Mouse (Mus musculus) lung, adult 18-20 months (tissue): ENCODE data around the gene Nbas.

ENCODE experiments used
- DNase-seq, 2 experiments: peaks; one replicate each; pipeline ENCODE4 v3.0.0; 2022; ENCODE audit warnings: mixed read lengths in 2 of 2

The Nbas gene

GRCm38 (mm10) chr12:13268826-13269449, at the start of gene Nbas:
Gene Nbas, plus strand, starts transcription at chr12:13269133.
- DNase-seq = peak; percentile 83 to 84

GRCm38 (mm10) chr12:13242453-13242852, 26.5 kb upstream of the Nbas start:
- DNase-seq = no peak

- DNase-seq = peak; percentile 73 to 79
Measured at GRCm38 (mm10) chr12:13248691-13249572, 20.0 kb upstream of the Nbas start, which contains the start of gene Ddx1. Gene Ddx1, minus strand, starts transcription at chr12:13249213.

- DNase-seq = no peak
Measured at GRCm38 (mm10) chr12:13249573-13249919, 19.4 kb upstream of the Nbas start.

- DNase-seq = no peak
Measured at GRCm38 (mm10) chr12:13255068-13255467, 13.9 kb upstream of the Nbas start.

- no peak for DNase-seq
Measured at GRCm38 (mm10) chr12:13255701-13256100, 13.2 kb upstream of the Nbas start.

- DNase-seq = no peak
Measured at GRCm38 (mm10) chr12:13268412-13268811, 521 bp upstream of the Nbas start.

- no peak for DNase-seq
Measured at GRCm38 (mm10) chr12:13269570-13270390, 847 bp downstream of the Nbas start.

GRCm38 (mm10) chr12:13291453-13291852, 22.5 kb downstream of the Nbas start:
- no peak for DNase-seq

GRCm38 (mm10) chr12:13293421-13293881, 24.5 kb downstream of the Nbas start:
- no peak for DNase-seq

GRCm38 (mm10) chr12:13303037-13303436, 34.1 kb downstream of the Nbas start:
- no peak for DNase-seq

GRCm38 (mm10) chr12:13313966-13314365, 45.0 kb downstream of the Nbas start:
- no peak for DNase-seq

GRCm38 (mm10) chr12:13314384-13314783, 45.5 kb downstream of the Nbas start:
- no peak for DNase-seq

- no peak for DNase-seq
Measured at GRCm38 (mm10) chr12:13315081-13315480, 46.1 kb downstream of the Nbas start.

- peak in 1 of 2 experiments; percentile 4 for DNase-seq
Measured at GRCm38 (mm10) chr12:13342535-13342934, 73.6 kb downstream of the Nbas start.

- no peak for DNase-seq
Measured at GRCm38 (mm10) chr12:13356201-13356600, 87.3 kb downstream of the Nbas start.

- no peak for DNase-seq
Measured at GRCm38 (mm10) chr12:13356769-13357168, 87.8 kb downstream of the Nbas start.

- DNase-seq = no peak
Measured at GRCm38 (mm10) chr12:13357229-13357628, 88.3 kb downstream of the Nbas start.

GRCm38 (mm10) chr12:13358849-13359248, 89.9 kb downstream of the Nbas start:
- DNase-seq = no peak

- no peak for DNase-seq
Measured at GRCm38 (mm10) chr12:13360183-13360811, 91.4 kb downstream of the Nbas start.

GRCm38 (mm10) chr12:13381580-13381979, 112.6 kb downstream of the Nbas start:
- DNase-seq = no peak

GRCm38 (mm10) chr12:13382046-13382445, 113.1 kb downstream of the Nbas start:
- no peak for DNase-seq

GRCm38 (mm10) chr12:13389644-13390043, 120.7 kb downstream of the Nbas start:
- no peak for DNase-seq
